Mouse (Mus musculus) kidney, adult 2 months (tissue): ENCODE measurements at regions not wholly inside any gene's neighbourhood (a gene's known extent, or its start where the extent isn't known, plus 50 kb on each side); places are given as distances from the start of the nearest gene placed in this dataset.

Source experiments
- DNase-seq: peaks from one replicate; pipeline ENCODE4 v3.0.0; 2021
- H3K27ac ChIP-seq: fragments of 200-500 bp; 2 replicates; pipeline ENCODE4 v1.5.1; 2012; ENCODE audit warnings: low read depth, low read length, control low read depth, inconsistent platforms; ENCODE audit not compliant: insufficient read depth
- H3K27me3 ChIP-seq: fragments of 200-500 bp; replicated peaks from 2 replicates; pipeline ENCODE4 v1.6.1; 2012; ENCODE audit warnings: mild to moderate bottlenecking, moderate library complexity, low read length, inconsistent platforms; ENCODE audit not compliant: control insufficient read depth, insufficient read depth
- H3K36me3 ChIP-seq: fragments of 200-500 bp; 2 replicates; pipeline ENCODE4 v1.6.1; 2012; ENCODE audit warnings: mild to moderate bottlenecking, moderate library complexity, low read length, inconsistent platforms; ENCODE audit not compliant: control insufficient read depth, insufficient read depth
- H3K4me1 ChIP-seq: fragments of 200-500 bp; 2 replicates; pipeline ENCODE4 v1.6.1; 2011; ENCODE audit warnings: low read length; ENCODE audit not compliant: control insufficient read depth, insufficient read depth
- H3K4me3 ChIP-seq: fragments of 200-500 bp; 2 replicates; pipeline ENCODE4 v1.5.1; 2011; ENCODE audit warnings: mild to moderate bottlenecking, low read depth, low read length, control low read depth; ENCODE audit not compliant: insufficient read depth
- CTCF ChIP-seq: fragments of 200-500 bp; conservative IDR thresholded peaks from 2 replicates; pipeline ENCODE4 v1.5.1; 2011; ENCODE audit warnings: low read depth, mild to moderate bottlenecking, control low read depth, low read length, moderate library complexity, mixed read lengths; ENCODE audit not compliant: insufficient read depth, insufficient read length
- POLR2A ChIP-seq: fragments of 200-500 bp; IDR thresholded peaks from one replicate; pipeline ENCODE4 v1.6.1; 2011; ENCODE audit warnings: low read depth, low read length, control low read depth
- WGBS: fragments of 180-500 bp; shearing (Covaris S2); methylation state at CpG from one replicate; pipeline ENCODE4 v1.1.7; 2018; 5-methylcytosine and 5-hydroxymethylcytosine counted together

DNA sequence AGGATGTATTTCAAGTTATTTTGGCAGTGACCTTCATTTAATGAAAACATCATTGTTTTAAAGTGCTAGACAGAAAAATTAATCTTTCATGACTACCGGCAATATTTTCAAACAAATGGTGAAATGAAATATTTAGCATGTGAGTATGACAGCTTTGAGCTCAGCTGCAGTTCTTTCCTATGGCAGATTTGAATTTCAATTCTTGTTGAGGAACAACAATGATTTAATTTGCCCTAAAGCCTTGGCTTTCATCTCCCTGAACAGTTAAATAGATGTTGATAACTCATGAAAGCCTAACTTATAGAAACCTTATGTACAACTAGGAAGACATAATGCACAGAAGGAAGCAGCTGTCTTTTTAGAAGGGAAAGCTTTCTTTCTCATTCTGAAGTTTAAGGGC lies 235.5 kb upstream of the Luzp2 start:
- Histone ChIP-seq H3K4me3 (no peak overlapping the region), H3K36me3 (no peaks in the 10 kb centered on the region), H3K27me3 (no peaks in the 10 kb centered on the region), H3K27ac (no peak overlapping the region), H3K4me1 (no peaks in the 10 kb centered on the region)
- TF ChIP-seq CTCF (no peak), POLR2A (no peak)
- WGBS: 83% methylated on average over 1 of the region's 1 CpGs
- DNase-seq: no peak

DNA sequence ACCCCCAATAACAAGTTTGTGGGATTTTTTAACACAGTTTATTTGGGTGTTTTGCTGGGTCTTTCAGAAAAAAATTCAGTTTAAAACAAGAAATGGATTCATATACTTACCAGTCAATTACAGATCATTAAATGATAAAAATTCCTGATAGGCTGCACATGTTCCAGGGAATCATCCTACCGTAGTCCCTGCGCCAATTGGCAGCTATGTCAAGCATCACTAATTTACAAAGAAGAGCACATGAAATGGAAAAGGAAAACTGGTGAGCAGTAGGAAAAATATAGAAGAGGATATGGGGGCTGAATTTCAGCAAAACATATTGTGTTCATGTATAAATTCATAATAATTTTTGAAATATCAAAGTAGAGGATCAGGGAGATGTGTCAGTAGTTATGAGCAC lies 212.9 kb upstream of the Luzp2 start:
- no peaks in the 10 kb centered on the region for H3K4me1 ChIP-seq
- TF ChIP-seq POLR2A: no peak
- TF ChIP-seq CTCF: no peak
- no peak overlapping the region for H3K4me3 ChIP-seq
- DNase-seq: no peak
- no peaks in the 10 kb centered on the region for H3K27me3 ChIP-seq
- H3K27ac ChIP-seq: no peak overlapping the region
- H3K36me3 ChIP-seq: no peaks in the 10 kb centered on the region
- 74% methylated on average over 2 of the region's 2 CpGs for WGBS

DNA sequence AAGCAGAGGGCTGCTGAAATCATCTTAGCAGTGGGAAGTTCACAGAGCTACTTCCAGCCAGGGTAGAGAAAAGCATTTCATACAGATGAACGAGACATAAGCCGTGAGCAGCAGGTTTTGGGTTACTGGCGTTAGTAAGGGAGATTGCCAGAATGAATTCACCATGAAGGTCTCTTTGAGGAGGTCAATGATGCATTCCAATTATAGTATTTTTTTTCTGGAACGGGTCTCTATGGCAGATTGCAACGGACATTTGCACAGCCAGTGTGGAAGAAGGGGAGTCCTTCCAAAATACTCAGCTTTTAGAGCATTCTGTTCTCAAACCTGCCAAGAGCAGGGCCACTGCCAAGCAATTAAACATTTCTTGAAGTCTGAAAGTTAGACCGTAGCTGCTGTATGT lies 201.4 kb upstream of the Luzp2 start:
- TF ChIP-seq POLR2A (no peak), CTCF (no peak)
- H3K36me3 ChIP-seq: no peaks in the 10 kb centered on the region
- no peak overlapping the region for H3K4me3 ChIP-seq
- H3K27ac ChIP-seq: no peak overlapping the region
- no peaks in the 10 kb centered on the region for H3K27me3 ChIP-seq
- no peaks in the 10 kb centered on the region for H3K4me1 ChIP-seq
- WGBS: 64% methylated on average over 6 of the region's 6 CpGs
- DNase-seq: no peak

DNA sequence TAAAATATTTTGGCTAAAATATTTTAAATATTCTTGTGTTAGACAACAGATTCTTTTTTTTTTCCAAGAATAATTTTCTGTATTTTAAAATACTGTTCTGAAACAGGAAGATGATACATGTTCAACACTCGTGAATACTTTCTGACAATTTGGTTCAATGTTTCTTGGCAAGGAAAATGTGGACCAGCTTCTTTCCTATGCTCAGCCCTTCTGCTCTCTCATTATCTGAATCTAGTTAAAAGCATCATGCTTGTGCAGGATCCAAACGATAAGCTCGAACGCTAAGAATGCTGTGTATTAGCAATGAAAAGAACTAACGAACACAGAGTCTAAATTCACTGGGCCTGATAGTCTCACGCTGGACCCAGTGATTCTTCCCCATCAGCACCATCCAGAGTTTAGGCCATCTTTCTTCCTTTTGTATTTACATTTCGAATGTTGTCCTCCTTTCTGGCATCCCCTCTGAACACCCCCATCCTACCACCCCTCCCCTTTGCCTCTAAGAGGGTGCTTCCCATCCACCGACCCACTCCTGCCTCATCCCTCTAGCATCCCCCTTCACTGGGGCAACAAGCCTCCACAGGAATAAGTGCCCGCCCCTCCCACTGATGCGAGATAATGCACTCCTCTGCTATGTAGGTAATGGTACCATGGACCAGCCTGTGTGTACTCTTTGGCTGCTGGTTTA lies 200.8 kb upstream of the Luzp2 start:
- Histone ChIP-seq H3K27ac (no peak overlapping the region), H3K27me3 (no peaks in the 10 kb centered on the region), H3K36me3 (no peaks in the 10 kb centered on the region), H3K4me1 (no peaks in the 10 kb centered on the region), H3K4me3 (no peak overlapping the region)
- no peak for DNase-seq
- 86% methylated on average over 10 of the region's 10 CpGs for WGBS
- TF ChIP-seq POLR2A: no peak
- no peak for TF ChIP-seq CTCF

DNA sequence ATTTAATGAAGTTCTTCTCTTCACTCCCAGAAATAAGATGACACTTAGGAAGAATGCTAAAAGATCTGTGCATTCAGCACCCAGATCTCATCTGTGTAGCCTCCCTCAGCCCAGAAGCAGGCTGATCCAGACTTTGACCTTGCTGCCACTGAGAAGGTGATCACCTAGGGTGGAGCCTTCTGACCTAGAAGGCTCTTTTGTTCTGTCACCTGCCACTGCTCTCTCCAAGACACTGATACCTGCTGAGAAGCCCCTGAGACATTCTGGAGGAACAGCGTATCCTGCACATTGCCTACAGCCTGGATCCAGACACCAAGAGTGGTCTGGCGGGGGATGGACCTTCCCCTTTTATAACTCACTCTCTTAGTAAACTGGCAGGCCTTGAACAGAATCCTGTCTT lies 190.0 kb upstream of the Luzp2 start:
- no peak for DNase-seq
- TF ChIP-seq CTCF (no peak), POLR2A (no peak)

DNA sequence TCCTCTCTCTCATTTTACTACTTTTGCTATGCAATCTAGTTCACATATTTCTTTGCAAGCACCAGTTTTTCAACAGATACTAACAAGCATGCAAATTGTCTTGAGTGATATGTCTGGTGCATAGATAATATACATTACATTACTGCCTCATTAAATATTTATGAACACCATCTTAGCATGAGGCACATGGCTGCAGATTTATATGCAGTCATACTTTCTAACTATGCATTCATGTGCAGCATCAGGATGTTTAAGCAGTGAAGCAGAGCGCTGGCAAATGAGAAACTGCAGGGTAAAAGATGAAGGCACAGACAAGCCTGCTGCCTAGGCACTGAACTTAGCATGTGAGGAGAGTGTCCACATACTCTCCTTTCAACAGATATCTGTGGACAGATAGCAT lies 186.3 kb upstream of the Luzp2 start:
- H3K4me1 ChIP-seq: no peaks in the 10 kb centered on the region
- TF ChIP-seq POLR2A (no peak), CTCF (no peak)
- DNase-seq: no peak
- no peak overlapping the region for H3K4me3 ChIP-seq
- WGBS: 80% methylated on average over 1 of the region's 1 CpGs
- no peaks in the 10 kb centered on the region for H3K36me3 ChIP-seq
- no peaks in the 10 kb centered on the region for H3K27me3 ChIP-seq
- H3K27ac ChIP-seq: no peak overlapping the region

More for the DNA sequence above, 190.0 kb upstream of the Luzp2 start:
- no peak overlapping the region for H3K27ac ChIP-seq
- H3K4me1 ChIP-seq: no peaks in the 10 kb centered on the region
- no peaks in the 10 kb centered on the region for H3K27me3 ChIP-seq
- H3K4me3 ChIP-seq: no peak overlapping the region
- no peaks in the 10 kb centered on the region for H3K36me3 ChIP-seq
- WGBS: 95% methylated on average over 2 of the region's 2 CpGs
